Mouse (Mus musculus) thymus, adult 2 months (tissue): ENCODE results near the gene Psma6.

Experiments used
- CTCF ChIP-seq: fragments of 200-500 bp; IDR thresholded peaks from 2 replicates; pipeline ENCODE4 v1.5.1; 2012; ENCODE audit warnings: mild to moderate bottlenecking, control low read depth, low read length, moderate library complexity, borderline replicate concordance; ENCODE audit not compliant: control insufficient read depth, poor library complexity, insufficient read depth; ENCODE audit errors: extremely low read depth
- POLR2A ChIP-seq: fragments of 200-500 bp; IDR thresholded peaks from 2 replicates; pipeline ENCODE4 v1.6.1; 2012; ENCODE audit warnings: mild to moderate bottlenecking, low read length, control low read depth, moderate library complexity; ENCODE audit not compliant: control insufficient read depth, poor library complexity, insufficient read depth; ENCODE audit errors: extremely low read depth

DNA sequence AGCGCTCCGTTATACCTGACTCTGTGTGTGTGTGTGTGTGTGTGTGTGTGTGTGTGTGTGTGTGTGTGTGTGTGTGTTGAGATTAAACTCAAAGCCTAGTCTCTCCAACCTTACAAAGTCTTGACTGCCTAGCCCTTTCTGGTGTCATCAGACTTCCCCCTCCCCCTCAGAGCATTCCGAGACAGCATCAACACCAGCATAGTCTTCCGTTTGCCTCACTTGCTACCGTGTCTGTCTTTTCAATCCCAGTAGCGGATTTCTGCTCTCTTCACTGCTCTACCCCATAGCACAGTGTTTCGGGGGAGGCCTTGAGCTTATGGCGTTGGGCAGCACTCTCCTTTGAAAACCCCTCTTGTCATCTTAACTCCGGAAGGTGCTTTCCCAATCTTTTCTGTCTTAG, 2.4 kb downstream of the Psma6 start:
- TF ChIP-seq POLR2A: no peak
- no peak for TF ChIP-seq CTCF
